Mouse (Mus musculus) neural tube, embryonic 11.5 days (tissue): ENCODE results near the gene Ppp4r3a. TPM values are rescaled to one million over a fixed set of nuclear protein-coding genes. Genes with fewer than 3 reads are reported as not detected.
A peak's percentile ranks its signal among the peaks of the same experiment; 100 is the strongest.
"Not testable (repeated sequence)": the region's sequence is repeated elsewhere in the genome, so short reads cannot be mapped to it uniquely, and the experiment has no call there.

Experiments used
- ATAC-seq: fragments of 200-750 bp; cut with Nextera tagmentation; 2 replicates; pipeline ENCODE4 v1.8.0; 2017; ENCODE audit warnings: moderate number of reproducible peaks, mild to moderate bottlenecking, moderate TSS enrichment, moderate library complexity; ENCODE audit not compliant: insufficient read depth, low FRiP score, low TSS enrichment
- DNase-seq: peaks from one replicate; pipeline ENCODE4 v3.0.0-alpha.2; 2015; ENCODE audit warnings: low spot score
- H3K27ac ChIP-seq: fragments of 300-500 bp; sonication (generic); 2 replicates; pipeline ENCODE4 v1.5.1; 2014; ENCODE audit warnings: low read depth, mild to moderate bottlenecking, low read length
- H3K27me3 ChIP-seq: fragments of 300-500 bp; sonication (generic); 2 replicates; pipeline ENCODE4 v1.6.1; 2014; ENCODE audit warnings: mild to moderate bottlenecking, low read length, mixed read lengths; ENCODE audit not compliant: control insufficient read depth, insufficient read depth
- H3K36me3 ChIP-seq: fragments of 300-500 bp; sonication (generic); 2 replicates; pipeline ENCODE4 v1.6.1; 2014; ENCODE audit warnings: mild to moderate bottlenecking, low read length, moderate library complexity, mixed read lengths; ENCODE audit not compliant: control insufficient read depth, insufficient read depth
- H3K4me1 ChIP-seq: fragments of 300-500 bp; sonication (generic); 2 replicates; pipeline ENCODE4 v1.6.1; 2014; ENCODE audit warnings: low read length, mixed read lengths; ENCODE audit not compliant: control insufficient read depth, insufficient read depth
- H3K4me2 ChIP-seq: fragments of 300-500 bp; sonication (generic); 2 replicates; pipeline ENCODE4 v1.6.1; 2014; ENCODE audit warnings: low read depth, mild to moderate bottlenecking, moderate library complexity
- H3K4me3 ChIP-seq: fragments of 300-500 bp; sonication (generic); 2 replicates; pipeline ENCODE4 v1.5.1; 2014; ENCODE audit warnings: low read depth, low read length
- H3K9ac ChIP-seq: fragments of 300-500 bp; sonication (generic); 2 replicates; pipeline ENCODE4 v1.6.1; 2014; ENCODE audit warnings: mild to moderate bottlenecking, low read length
- H3K9me3 ChIP-seq: fragments of 300-500 bp; sonication (generic); 2 replicates; pipeline ENCODE4 v1.6.1; 2016; ENCODE audit warnings: low read length; ENCODE audit not compliant: control insufficient read depth
- WGBS: fragments of 180-500 bp; shearing (Covaris S2); extraction: QIAGEN DNeasy Blood & Tissue Kit; methylation state at CpG from one replicate; pipeline ENCODE4 v1.1.7; 2014; 5-methylcytosine and 5-hydroxymethylcytosine counted together
- polyA plus RNA-seq: library from polyadenylated mRNA; unstranded; fragments of >200 nt; fragmentation: Nextera tagmentation; extraction: Ambion mirVana; gene quantifications from 2 replicates; pipeline ENCODE4 v1.2.1, GENCODE M21; 2014

The Ppp4r3a gene
- polyA plus RNA-seq, 1 experiment from 2014 or later, result 61.9 TPM

GRCm38 (mm10) chr12:101019031-101019430 is 64.5 kb downstream of the Ppp4r3a start:
- Histone ChIP-seq H3K27ac (peak overlapping the region; percentile 58; the same call in 1 of the 2 replicates), H3K27me3 (no peaks in the 10 kb centered on the region), H3K4me3 (no peak overlapping the region), H3K4me1 (peaks cover 16% of the 10 kb centered on the region), H3K9me3 (no peaks in the 10 kb centered on the region), H3K9ac (no peak overlapping the region), H3K36me3 (no peaks in the 10 kb centered on the region), H3K4me2 (no peak overlapping the region)
- no peak for DNase-seq
- WGBS, result 56% methylated on average over 5 of the region's 5 CpGs
- no peak for ATAC-seq

GRCm38 (mm10) chr12:101017971-101018371 is 65.5 kb downstream of the Ppp4r3a start:
- Histone ChIP-seq H3K4me2 (peak overlapping the region; percentile 26), H3K4me1 (peaks cover 16% of the 10 kb centered on the region), H3K9ac (peak overlapping the region; percentile 26), H3K9me3 (no peaks in the 10 kb centered on the region), H3K27me3 (no peaks in the 10 kb centered on the region), H3K27ac (peak overlapping the region; percentile 20; the same call in 1 of the 2 replicates), H3K4me3 (no peak overlapping the region), H3K36me3 (no peaks in the 10 kb centered on the region)
- ATAC-seq (peak; percentile 22; the same call in 1 of the 2 replicates), DNase-seq (no peak)
- WGBS, result 17% methylated on average over 6 of the region's 6 CpGs

- Histone ChIP-seq H3K27ac (no peak overlapping the region), H3K4me1 (peaks cover 21% of the 10 kb centered on the region)
These were observed 67.0 kb downstream of the Ppp4r3a start for GRCm38 (mm10) chr12:101016412-101016928.

GRCm38 (mm10) chr12:101015926-101016325 is 67.6 kb downstream of the Ppp4r3a start:
- Histone ChIP-seq H3K36me3 (no peaks in the 10 kb centered on the region), H3K9me3 (no peaks in the 10 kb centered on the region), H3K9ac (no peak overlapping the region), H3K4me3 (no peak overlapping the region), H3K4me1 (peaks cover 21% of the 10 kb centered on the region), H3K27ac (no peak overlapping the region), H3K4me2 (no peak overlapping the region), H3K27me3 (no peaks in the 10 kb centered on the region)
- ATAC-seq, result no peak
- WGBS, result 55% methylated on average over 4 of the region's 4 CpGs
- no peak for DNase-seq

More at GRCm38 (mm10) chr12:101016412-101016928, 67.0 kb downstream of the Ppp4r3a start:
- H3K4me2 ChIP-seq, result no peak overlapping the region
- ATAC-seq (no peak), DNase-seq (no peak)
- H3K9ac ChIP-seq, result no peak overlapping the region
- no peaks in the 10 kb centered on the region for H3K27me3 ChIP-seq
- H3K4me3 ChIP-seq, result no peak overlapping the region
- H3K9me3 ChIP-seq, result no peaks in the 10 kb centered on the region
- no peaks in the 10 kb centered on the region for H3K36me3 ChIP-seq
- WGBS, result 45% methylated on average over 5 of the region's 5 CpGs

GRCm38 (mm10) chr12:101015165-101015560 is 68.3 kb downstream of the Ppp4r3a start:
- Histone ChIP-seq H3K9me3 (no peaks in the 10 kb centered on the region), H3K27me3 (no peaks in the 10 kb centered on the region), H3K27ac (no peak overlapping the region), H3K4me2 (no peak overlapping the region), H3K4me1 (peaks cover 21% of the 10 kb centered on the region), H3K9ac (no peak overlapping the region), H3K36me3 (no peaks in the 10 kb centered on the region), H3K4me3 (no peak overlapping the region)
- ATAC-seq (no peak), DNase-seq (no peak)
- WGBS, result 89% methylated on average over 11 of the region's 11 CpGs

- no peaks in the 10 kb centered on the region for H3K9me3 ChIP-seq
- peaks cover 21% of the 10 kb centered on the region for H3K4me1 ChIP-seq
- ATAC-seq (no peak), DNase-seq (no peak)
- H3K4me2 ChIP-seq, result no peak overlapping the region
- no peak overlapping the region for H3K4me3 ChIP-seq
- H3K9ac ChIP-seq, result no peak overlapping the region
- 76% methylated on average over 10 of the region's 10 CpGs for WGBS
- H3K36me3 ChIP-seq, result no peaks in the 10 kb centered on the region
- H3K27ac ChIP-seq, result no peak overlapping the region
- H3K27me3 ChIP-seq, result no peaks in the 10 kb centered on the region
These were observed 68.8 kb downstream of the Ppp4r3a start for GRCm38 (mm10) chr12:101014549-101015164.

- H3K27me3 ChIP-seq, H3K4me3 ChIP-seq, H3K9me3 ChIP-seq, H3K4me2 ChIP-seq, H3K36me3 ChIP-seq, H3K9ac ChIP-seq, ATAC-seq, H3K27ac ChIP-seq, DNase-seq: not testable (repeated sequence)
- H3K4me1 ChIP-seq, result peaks cover 17% of the 10 kb centered on the region
- WGBS, result 86% methylated on average over 9 of the region's 9 CpGs
These were observed 69.8 kb downstream of the Ppp4r3a start for GRCm38 (mm10) chr12:101013668-101014067.

GRCm38 (mm10) chr12:101013078-101013665 is 70.3 kb downstream of the Ppp4r3a start:
- Histone ChIP-seq H3K9ac (no peak overlapping the region), H3K36me3 (no peaks in the 10 kb centered on the region), H3K4me1 (peaks cover 15% of the 10 kb centered on the region), H3K4me2 (no peak overlapping the region), H3K4me3 (no peak overlapping the region), H3K9me3 (no peaks in the 10 kb centered on the region), H3K27ac (no peak overlapping the region), H3K27me3 (no peaks in the 10 kb centered on the region)
- WGBS, result 57% methylated on average over 8 of the region's 8 CpGs
- ATAC-seq (no peak), DNase-seq (no peak)
